Mouse (Mus musculus): ENCODE results near the gene Pcyt1a. TPM values are rescaled to one million over a fixed set of nuclear protein-coding genes. Genes with fewer than 3 reads are reported as not detected.
A peak's percentile ranks its signal among the peaks of the same experiment; 100 is the strongest.

The Pcyt1a gene
- 10 to 100 TPM; 66.5 to 68.7 TPM for total RNA-seq (2021)
- long read RNA-seq, experiment 1, full-length matches to known transcripts = 28 of 45 reads
- long read RNA-seq, experiment 1, partial matches to known transcripts = 13 of 45 reads
- long read RNA-seq, experiment 1, other reads (novel, unspliced or antisense) = 4 of 45 reads
- long read RNA-seq, experiment 2, full-length matches to known transcripts = 32 of 49 reads
- long read RNA-seq, experiment 2, partial matches to known transcripts = 6 of 49 reads
- long read RNA-seq, experiment 2, other reads (novel, unspliced or antisense) = 11 of 49 reads

GRCm38 (mm10) chr16:32430474-32431046 lies at the start of gene Pcyt1a:
Pcyt1a (plus strand) TSS chr16:32430921.
- DNase-seq = peak; percentile 85

DNA sequence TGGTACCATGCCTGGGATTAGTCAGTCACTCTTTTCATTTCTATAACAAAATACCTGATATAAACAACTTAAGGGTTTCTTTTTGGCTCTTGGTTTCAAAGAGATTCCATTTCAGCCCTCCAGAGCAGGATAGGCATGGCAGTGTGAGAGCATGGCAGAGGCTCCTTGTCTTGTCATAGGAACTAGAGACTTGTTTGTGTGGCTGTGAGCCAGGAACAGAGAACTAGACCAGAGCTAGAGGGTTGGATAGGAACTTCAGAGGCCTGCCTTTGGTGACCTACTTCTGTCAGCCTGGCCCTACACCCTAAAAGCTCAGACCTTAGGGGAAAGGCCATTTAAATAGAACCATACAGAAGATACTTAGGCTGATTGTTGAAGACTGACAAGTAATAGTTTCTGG lies 47.8 kb upstream of the Pcyt1a start:
- no peak for DNase-seq

GRCm38 (mm10) chr16:32384885-32385284 lies 45.8 kb upstream of the Pcyt1a start:
- no peak for DNase-seq

DNA sequence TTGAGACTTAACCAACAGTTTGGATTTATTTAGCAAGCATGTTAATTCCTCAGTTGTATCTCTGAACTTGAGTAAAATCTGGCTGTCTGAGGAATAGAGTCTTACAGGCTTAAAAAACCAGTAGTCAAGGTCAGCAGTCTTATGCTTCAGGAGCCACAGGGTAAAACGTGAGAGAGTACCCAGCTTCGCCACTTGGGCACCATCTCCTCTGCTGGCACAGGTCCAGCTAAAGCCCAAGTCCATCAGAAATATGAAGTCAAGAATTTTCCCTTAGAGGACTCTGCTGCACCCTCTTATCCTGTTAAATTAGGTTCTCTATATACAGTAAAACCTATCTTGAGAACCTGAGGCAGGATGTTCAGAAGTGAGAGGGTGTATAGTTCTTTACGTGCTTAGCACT lies 43.9 kb upstream of the Pcyt1a start:
- DNase-seq = no peak

- DNase-seq = no peak
Observed at GRCm38 (mm10) chr16:32389049-32389448, 41.7 kb upstream of the Pcyt1a start.

- no peak for DNase-seq
Observed at GRCm38 (mm10) chr16:32389841-32390240, 40.9 kb upstream of the Pcyt1a start.

DNA sequence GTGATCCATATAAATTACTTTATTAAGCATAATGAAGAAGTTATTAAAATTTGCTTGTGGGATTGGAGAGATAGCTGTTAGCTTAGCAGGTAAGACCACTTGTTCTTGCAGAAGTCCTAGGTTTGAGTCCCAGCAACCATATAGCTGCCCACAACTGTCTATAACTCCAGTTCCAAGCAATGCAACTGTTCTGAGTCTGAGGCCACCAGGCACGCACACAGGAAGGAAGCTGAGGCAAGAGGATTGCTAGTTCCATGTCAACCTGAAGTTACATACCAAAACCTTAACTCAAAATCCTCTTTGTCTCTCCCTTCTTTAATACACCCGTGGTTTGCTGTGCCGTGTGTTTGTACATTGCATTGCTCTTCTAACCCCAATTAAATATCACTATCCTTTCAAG lies 39.8 kb upstream of the Pcyt1a start:
- DNase-seq = no peak

GRCm38 (mm10) chr16:32395679-32396540 lies 34.8 kb upstream of the Pcyt1a start:
- no peak for DNase-seq

- DNase-seq = no peak
Observed at GRCm38 (mm10) chr16:32396541-32396835, 34.2 kb upstream of the Pcyt1a start.

- no peak for DNase-seq
Observed at GRCm38 (mm10) chr16:32398206-32398605, 32.5 kb upstream of the Pcyt1a start.

- DNase-seq = no peak
Observed at GRCm38 (mm10) chr16:32400267-32400666, 30.5 kb upstream of the Pcyt1a start, which contains the start of gene Tm4sf19. Tm4sf19 (plus strand) TSS chr16:32400506.

- no peak for DNase-seq
Observed at GRCm38 (mm10) chr16:32401335-32401965, 29.3 kb upstream of the Pcyt1a start.

- no peak for DNase-seq
Observed at GRCm38 (mm10) chr16:32402818-32403217, 27.9 kb upstream of the Pcyt1a start.

GRCm38 (mm10) chr16:32405716-32406115 lies 25.0 kb upstream of the Pcyt1a start:
- DNase-seq = no peak

GRCm38 (mm10) chr16:32406671-32407070 lies 24.1 kb upstream of the Pcyt1a start:
- no peak for DNase-seq

GRCm38 (mm10) chr16:32407730-32408129 lies 23.0 kb upstream of the Pcyt1a start:
- no peak for DNase-seq

DNA sequence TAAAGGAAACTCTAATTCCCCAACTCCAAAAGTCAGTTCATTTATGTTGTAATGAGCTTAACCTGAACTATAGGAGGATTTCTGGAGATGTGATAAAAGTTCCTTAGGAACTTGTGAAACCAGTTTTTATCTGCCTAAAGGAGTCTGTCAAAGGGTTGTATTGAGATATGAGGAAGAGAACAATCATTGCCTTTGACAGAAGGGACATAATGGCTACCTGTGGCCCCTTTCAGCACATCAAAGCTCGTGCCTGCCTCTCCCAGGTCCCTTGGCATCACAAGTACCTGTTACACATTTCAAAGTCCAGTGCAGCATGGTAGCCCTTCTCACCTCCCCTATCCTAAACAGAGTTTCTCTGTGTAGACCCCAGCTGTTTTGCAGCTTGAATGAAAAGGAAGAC lies 13.3 kb upstream of the Pcyt1a start:
- DNase-seq = no peak

- DNase-seq = peak; percentile 93
Observed at GRCm38 (mm10) chr16:32419517-32420483, 10.9 kb upstream of the Pcyt1a start, which contains the start of gene Tctex1d2. Tctex1d2 (plus strand) TSS chr16:32419702.

GRCm38 (mm10) chr16:32427506-32427905 lies 3.2 kb upstream of the Pcyt1a start:
- DNase-seq = no peak

DNA sequence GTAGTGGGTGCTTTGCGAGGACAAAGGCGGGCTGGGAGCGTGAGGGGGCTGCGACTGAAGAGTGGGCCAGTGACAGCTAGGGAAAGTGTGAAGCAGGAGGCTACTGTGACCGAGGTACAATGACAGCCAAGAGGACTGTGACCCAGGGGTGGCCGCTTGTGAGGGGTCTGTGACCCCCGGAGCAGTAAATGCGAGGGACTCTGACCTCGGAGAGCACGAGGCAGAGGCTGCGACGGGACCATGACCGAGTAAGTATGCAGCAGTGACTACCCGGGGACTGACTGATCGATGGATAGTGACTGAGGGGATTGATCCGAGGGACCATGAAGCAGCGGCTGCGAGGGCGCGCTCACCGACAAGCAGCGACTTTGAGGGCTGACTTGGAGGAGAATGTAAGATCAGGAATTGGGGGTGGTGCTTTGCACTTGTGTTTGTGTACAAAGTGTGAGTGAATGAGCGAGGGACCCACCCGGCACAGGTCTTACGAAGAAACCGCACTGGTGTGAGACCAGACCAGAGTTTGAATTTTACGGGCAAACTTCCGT lies 398 bp downstream of the Pcyt1a start:
- no peak for DNase-seq

DNA sequence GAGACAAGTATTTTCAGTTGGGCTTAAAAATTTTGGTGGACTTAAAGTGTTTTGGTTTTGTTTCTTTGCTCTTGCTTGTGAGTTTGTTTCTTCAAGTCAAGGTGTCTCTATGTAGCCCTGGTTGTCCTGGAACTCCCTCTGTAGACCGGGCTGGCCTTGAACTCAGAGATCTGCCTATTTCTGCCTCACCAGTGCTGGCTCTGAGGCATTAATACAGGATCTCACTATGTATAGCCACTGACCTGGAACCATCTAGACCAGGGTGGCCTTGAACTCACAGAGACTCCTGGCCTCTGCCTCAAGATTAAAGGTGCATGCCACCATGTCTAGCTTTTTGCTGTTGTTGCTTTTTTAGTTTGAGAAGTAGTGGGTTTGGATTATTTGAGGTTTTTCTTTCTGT lies 1.2 kb downstream of the Pcyt1a start:
- DNase-seq = no peak

Data from gastrocnemius, postnatal 10 days (tissue).